Mouse (Mus musculus): ENCODE data around the gene Tmem102.

DNA sequence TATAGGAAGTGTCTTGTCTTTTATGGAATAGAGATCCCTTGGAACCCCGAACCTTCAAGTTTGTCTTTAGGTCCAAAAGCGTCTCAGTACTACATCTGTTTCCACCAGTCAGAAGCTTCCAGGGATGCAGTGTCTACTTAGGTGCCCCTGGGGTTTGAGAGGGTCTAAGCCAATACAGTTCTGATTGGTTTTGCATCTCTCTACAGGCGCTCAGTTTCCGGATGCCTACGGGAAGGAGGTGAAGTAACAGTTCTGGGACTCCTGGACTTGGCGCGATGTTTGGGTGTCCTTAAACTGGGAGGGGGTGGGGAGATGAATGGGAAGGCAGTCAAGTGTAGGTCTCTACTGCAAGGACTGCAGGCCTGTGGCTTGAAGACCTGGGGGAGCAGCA, 33.3 kb upstream of the Tmem102 start:
- TF ChIP-seq POLR2AphosphoS5 (IDR thresholded peaks at IDR 0.05; ENCODE audit: insufficient replicate concordance, low read depth, low read length) (no peak), CTCF (IDR thresholded peaks at IDR 0.05; ENCODE audit: low read depth, low read length) (no peak)
